10 mouse cellular contexts compared by ENCODE assay signal in the genomic region with DNA sequence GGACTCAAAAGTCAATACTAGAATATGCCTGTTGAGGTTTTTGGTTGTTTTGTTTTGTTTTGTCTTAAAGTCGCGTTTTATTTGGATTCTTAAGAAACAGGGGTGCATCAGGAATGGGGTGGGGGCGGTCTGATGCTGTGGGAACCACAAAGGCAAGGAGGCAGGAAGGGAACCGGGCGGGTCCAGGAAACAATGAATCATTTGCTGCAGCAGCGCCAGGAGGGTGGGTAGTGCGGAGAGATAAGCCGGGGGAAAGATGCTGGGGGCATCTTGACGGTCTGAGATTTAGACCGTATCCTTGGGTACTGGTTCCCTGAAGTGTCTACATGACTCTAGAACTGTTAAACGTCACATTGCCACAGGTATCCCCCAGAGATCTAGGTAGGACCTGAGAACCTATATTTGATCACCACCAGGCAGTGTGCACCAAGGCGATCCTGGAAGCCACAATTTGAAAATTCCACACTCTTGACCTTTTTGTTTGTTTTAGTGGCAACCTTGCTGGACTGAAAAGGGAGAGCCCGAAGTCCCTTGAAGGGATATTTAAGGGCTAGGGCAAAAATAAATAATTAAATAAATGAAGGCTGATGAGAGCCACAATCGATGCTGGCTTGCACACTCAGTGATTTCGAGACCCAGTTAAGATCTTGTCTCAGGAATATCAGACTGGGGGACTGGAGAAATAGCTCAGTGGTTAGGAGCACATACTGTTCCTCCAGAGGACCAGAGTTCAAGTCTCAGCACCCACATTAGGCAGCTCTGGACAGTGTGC. TPM values are rescaled to one million over a fixed set of nuclear protein-coding genes. Genes with fewer than 3 reads are reported as not detected.
DNase-seq lines count a peak whose midpoint lies in the region; ATAC-seq and TF ChIP-seq lines count a peak whose summit lies in the region.
"Had no signal": no experiment of that assay in that cellular context is flagged by ENCODE, and none has a peak within 500 bp of the region (broad histone marks: within the 10 kb centered on the region; RNA-seq: fewer than 3 reads in every experiment).

No protein-coding gene starts in this region.

- H3K27me3 ChIP-seq in E14TG2a.4 (ENCODE audit: insufficient read depth, low read length): no peaks in the 10 kb centered on the region
- H3K27me3 ChIP-seq: limb, embryonic 15.5 days had no signal

- ATAC-seq in cerebellum, adult (ENCODE audit: insufficient number of reproducible peaks, low FRiP score, low TSS enrichment): no peak
- ATAC-seq in frontal cortex, adult (ENCODE audit: low TSS enrichment): no peak

- peaks cover 78% of the 10 kb centered on the region for H3K4me1 ChIP-seq in E14TG2a.4 (replicated peaks; ENCODE audit: low read depth, low read length)

- peak; percentile 62 for DNase-seq in adrenal gland, postnatal 14 days
- peak; percentile 59 for DNase-seq in heart, postnatal 25 days (ENCODE audit: low spot score)
- peak; percentile 80 to 86 for DNase-seq in lung, adult 18-20 months
- no peak for DNase-seq in frontal cortex, postnatal 10 days (ENCODE audit: low spot score in 2 of 2)
- DNase-seq in cerebellum, postnatal 10 days: no peak

- H3K4me3 ChIP-seq in E14TG2a.4 (replicated peaks; ENCODE audit: low read length): 0 out of 2 replicates have a peak overlapping the region, but pooled peaks have one; percentile 13
- H3K4me3 ChIP-seq: hindbrain, embryonic 10.5 days; limb, embryonic 15.5 days had no signal

- intact Hi-C loops in heart, postnatal 25 days (cut with DNase I): no loop called here

- TF ChIP-seq CTCF in E14TG2a.4 (conservative IDR thresholded peaks at IDR 0.05; ENCODE audit: low read length): no peak

- peaks cover 78% of the 10 kb centered on the region for H3K36me3 ChIP-seq in E14TG2a.4 (ENCODE audit: insufficient read depth, low read length)
- H3K36me3 ChIP-seq: limb, embryonic 15.5 days had no signal

- peaks cover 7% of the 10 kb centered on the region; the same call in 1 of the 2 replicates for H3K9me3 ChIP-seq in E14TG2a.4 (ENCODE audit: low read length)
- H3K9me3 ChIP-seq: hindbrain, embryonic 10.5 days; limb, embryonic 15.5 days had no signal

RNA-seq across cellular contexts. Expression of gene Lima1, which starts 8.6 kb away (rescaled TPM):
- 37.4 and 39.9 TPM in 2 replicates for total RNA-seq in adrenal gland, postnatal 14 days (2021)
- total RNA-seq in heart, postnatal 25 days (2021): 10 to 100 TPM; 17.9 to 20.2 TPM

Comparison
In these comparisons a context has a peak if more than half of its experiments do, and no peak if none do; other contexts are left out.
1. DNase-seq: peak in adrenal gland, postnatal 14 days (single experiment), heart, postnatal 25 days (single experiment) and lung, adult 18-20 months (2 of 2); none in frontal cortex, postnatal 10 days (0 of 2) and cerebellum, postnatal 10 days (0 of 2).